Mouse (Mus musculus) liver, adult 2 months (tissue): ENCODE data around the gene Kat5. TPM values are rescaled to one million over a fixed set of nuclear protein-coding genes. Genes with fewer than 3 reads are reported as not detected.

Experiments
- DNase-seq: peaks from one replicate; pipeline ENCODE4 v3.0.0-alpha.2; 2011; ENCODE audit warnings: low read depth, low spot score; ENCODE audit errors: extremely low read depth
- H3K27ac ChIP-seq: fragments of 200-500 bp; replicated peaks from 2 replicates; pipeline ENCODE4 v1.5.1; 2012; ENCODE audit warnings: low read depth, mild to moderate bottlenecking, control low read depth, inconsistent platforms, low read length; ENCODE audit not compliant: insufficient read depth
- H3K27me3 ChIP-seq: fragments of 200-500 bp; 2 replicates; pipeline ENCODE4 v1.6.1; 2012; ENCODE audit warnings: mild to moderate bottlenecking, moderate library complexity, low read length, inconsistent platforms; ENCODE audit not compliant: control insufficient read depth, insufficient read depth
- H3K36me3 ChIP-seq: fragments of 200-500 bp; 2 replicates; pipeline ENCODE4 v1.6.1; 2012; ENCODE audit warnings: low read length, inconsistent platforms; ENCODE audit not compliant: control insufficient read depth, insufficient read depth
- H3K4me1 ChIP-seq: fragments of 200-500 bp; 2 replicates; pipeline ENCODE4 v1.6.1; 2011; ENCODE audit warnings: low read length; ENCODE audit not compliant: control insufficient read depth, insufficient read depth
- H3K4me3 ChIP-seq: fragments of 200-500 bp; 2 replicates; pipeline ENCODE4 v1.5.1; 2011; ENCODE audit warnings: low read depth, mild to moderate bottlenecking, control low read depth, low read length, moderate library complexity; ENCODE audit not compliant: insufficient read depth
- H3K79me2 ChIP-seq: fragments of 200-500 bp; 2 replicates; pipeline ENCODE4 v1.6.1; 2012; ENCODE audit warnings: inconsistent platforms, mild to moderate bottlenecking, low read length, moderate library complexity; ENCODE audit not compliant: control insufficient read depth, insufficient read depth
- H3K9ac ChIP-seq: fragments of 200-500 bp; 2 replicates; pipeline ENCODE4 v1.6.1; 2012; ENCODE audit warnings: low read depth, mild to moderate bottlenecking, control low read depth, inconsistent platforms, low read length
- CTCF ChIP-seq: fragments of 200-500 bp; IDR thresholded peaks from 2 replicates; pipeline ENCODE4 v1.5.1; 2011; ENCODE audit warnings: low read depth, low read length, control low read depth
- POLR2A ChIP-seq: fragments of 200-500 bp; IDR thresholded peaks from 2 replicates; pipeline ENCODE4 v1.6.1; 2011; ENCODE audit warnings: low read length, control low read depth; ENCODE audit not compliant: insufficient read depth; ENCODE audit errors: extremely low read depth
- WGBS: fragments of 180-500 bp; shearing (Covaris S2); methylation state at CpG from one replicate; pipeline ENCODE4 v1.1.7; 2018; 5-methylcytosine and 5-hydroxymethylcytosine counted together
- polyA plus RNA-seq: library from polyadenylated mRNA; depleted of rRNA; stranded (reverse); fragments of >200 nt; gene quantifications from 2 replicates; pipeline ENCODE4 v1.2.3, GENCODE M21; 2012
- total RNA-seq: library from RNA; depleted of rRNA; stranded (reverse); fragments of >200 nt; gene quantifications from 2 replicates; pipeline ENCODE4 v1.2.3, GENCODE M21; 2014

Gene Kat5
- total and polyA plus RNA-seq, 2 experiments = 15.9 to 23.0 TPM

DNA sequence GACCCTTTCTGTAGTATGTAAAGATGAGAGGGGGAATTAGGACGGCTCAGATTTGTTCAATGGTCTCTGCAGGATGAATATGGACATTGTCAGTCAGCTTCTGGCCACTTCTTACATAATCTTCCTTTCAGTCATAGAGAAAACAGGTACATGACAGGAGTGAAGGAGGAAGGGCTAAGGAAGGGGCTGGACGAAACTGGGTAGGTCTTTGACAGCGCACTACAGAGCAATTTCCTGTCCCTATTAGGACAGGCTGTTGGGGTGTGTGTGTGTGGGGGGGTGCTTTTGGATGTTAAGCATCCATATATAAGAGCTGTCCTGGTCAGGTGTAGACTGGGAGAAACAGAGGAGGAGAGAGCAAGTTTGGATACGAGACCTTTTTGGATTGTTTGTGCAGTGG, 10.8 kb downstream of the Kat5 start:
- Histone ChIP-seq H3K27ac (no peak overlapping the region), H3K36me3 (peaks cover 3% of the 10 kb centered on the region; the same call in 1 of the 2 replicates), H3K4me1 (peaks cover 11% of the 10 kb centered on the region), H3K27me3 (no peaks in the 10 kb centered on the region), H3K4me3 (no peak overlapping the region), H3K9ac (no peak overlapping the region), H3K79me2 (no peaks in the 10 kb centered on the region)
- 92% methylated on average over 4 of the region's 4 CpGs for WGBS
- TF ChIP-seq POLR2A = no peak
- TF ChIP-seq CTCF = no peak
- no peak for DNase-seq

DNA sequence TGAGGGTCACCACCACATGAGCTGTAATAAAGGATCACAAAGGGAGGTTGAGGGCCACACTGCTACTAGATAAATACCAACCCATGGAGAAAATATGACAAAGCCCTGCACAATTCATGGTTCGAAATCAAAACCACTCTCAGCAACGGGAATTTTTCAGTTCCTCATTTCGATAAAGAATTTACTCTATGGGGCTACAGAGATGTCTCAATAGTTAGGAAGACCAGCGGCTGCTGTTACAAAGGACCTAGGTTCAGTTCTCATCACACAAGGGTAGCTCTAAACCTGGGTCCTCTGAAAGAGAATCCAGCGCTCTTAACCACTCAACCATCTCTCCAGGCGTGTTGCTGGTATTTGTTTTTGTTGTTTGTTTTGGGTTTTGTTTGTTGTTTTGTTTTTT, 18.1 kb downstream of the Kat5 start:
- DNase-seq = no peak
- WGBS = 88% methylated on average over 6 of the region's 6 CpGs

DNA sequence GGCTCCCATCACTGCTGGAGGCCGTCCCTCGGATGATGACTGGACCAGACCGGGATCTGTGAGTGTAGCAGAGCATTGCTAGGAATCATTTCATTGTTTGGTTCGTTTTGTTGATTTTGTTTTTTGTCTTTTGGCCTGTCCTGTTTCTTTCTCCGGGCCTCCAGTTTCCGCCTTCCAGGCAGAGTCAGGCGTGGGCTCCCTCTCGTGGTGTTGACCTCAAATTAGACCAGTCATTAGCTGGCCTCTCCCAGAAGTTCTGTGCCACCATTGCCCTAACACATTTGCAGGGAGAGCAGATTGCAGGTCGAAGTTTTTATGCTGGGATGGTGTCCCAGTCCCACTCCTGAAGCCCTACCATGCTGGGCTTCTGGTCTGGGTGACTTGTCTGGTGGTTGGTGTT, 20.9 kb downstream of the Kat5 start:
- H3K79me2 ChIP-seq = no peaks in the 10 kb centered on the region
- H3K4me1 ChIP-seq = no peaks in the 10 kb centered on the region
- no peaks in the 10 kb centered on the region for H3K27me3 ChIP-seq
- TF ChIP-seq CTCF (no peak), POLR2A (no peak)
- no peaks in the 10 kb centered on the region for H3K36me3 ChIP-seq
- no peak overlapping the region for H3K4me3 ChIP-seq
- DNase-seq = no peak
- no peak overlapping the region for H3K9ac ChIP-seq
- no peak overlapping the region for H3K27ac ChIP-seq
- 82% methylated on average over 9 of the region's 9 CpGs for WGBS

More for the DNA sequence above, 18.1 kb downstream of the Kat5 start:
- no peaks in the 10 kb centered on the region for H3K36me3 ChIP-seq
- no peaks in the 10 kb centered on the region for H3K4me1 ChIP-seq
- no peaks in the 10 kb centered on the region for H3K79me2 ChIP-seq
- H3K27me3 ChIP-seq = no peaks in the 10 kb centered on the region
- no peak overlapping the region for H3K27ac ChIP-seq
- H3K9ac ChIP-seq = no peak overlapping the region
- no peak overlapping the region for H3K4me3 ChIP-seq
- TF ChIP-seq POLR2A = no peak
- TF ChIP-seq CTCF = no peak

DNA sequence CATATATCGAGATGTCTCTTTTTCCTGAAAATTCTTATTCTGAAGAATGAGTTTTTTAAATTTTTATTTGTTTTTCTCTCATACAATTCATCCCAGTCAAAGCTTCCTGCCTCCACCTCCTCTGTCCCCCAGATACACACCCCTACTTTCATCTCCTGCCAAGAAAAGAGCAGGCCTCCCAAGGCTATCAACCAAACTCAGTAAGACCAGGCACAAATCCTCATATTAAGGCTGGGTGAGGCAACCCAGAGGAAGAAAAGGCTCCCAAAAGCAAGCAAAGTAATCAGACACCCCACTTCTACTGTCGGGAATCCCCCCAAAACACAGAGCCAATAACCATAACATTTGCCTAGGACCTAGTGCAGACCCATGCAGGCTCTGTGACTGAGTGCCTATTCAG, 28.0 kb downstream of the Kat5 start:
- no peaks in the 10 kb centered on the region for H3K27me3 ChIP-seq
- H3K9ac ChIP-seq = no peak overlapping the region
- WGBS = 89% methylated on average over 2 of the region's 2 CpGs
- DNase-seq = no peak
- TF ChIP-seq CTCF = no peak
- TF ChIP-seq POLR2A = no peak
- no peaks in the 10 kb centered on the region for H3K4me1 ChIP-seq
- no peak overlapping the region for H3K4me3 ChIP-seq
- H3K27ac ChIP-seq = no peak overlapping the region
- no peaks in the 10 kb centered on the region for H3K36me3 ChIP-seq
- H3K79me2 ChIP-seq = no peaks in the 10 kb centered on the region

DNA sequence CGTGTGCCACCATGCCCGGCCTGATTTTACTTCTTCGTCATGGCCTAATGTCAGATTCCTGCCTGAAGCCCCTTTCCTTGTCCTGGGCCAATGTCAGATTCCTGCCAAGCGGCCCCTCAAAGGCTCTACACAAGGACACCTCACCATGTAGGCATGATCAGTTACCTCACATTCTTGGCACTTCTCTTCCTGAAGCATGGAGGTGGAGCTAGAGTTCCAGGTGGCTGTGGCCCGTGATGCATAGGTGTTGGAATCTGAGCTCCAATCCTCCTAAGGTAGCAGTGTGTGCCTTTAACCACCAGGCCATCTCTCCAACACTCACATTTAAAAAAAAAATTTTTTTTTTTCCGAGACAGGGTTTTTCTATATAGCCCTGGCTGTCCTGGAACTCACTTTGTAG, 29.3 kb downstream of the Kat5 start:
- Histone ChIP-seq H3K27ac (no peak overlapping the region), H3K27me3 (no peaks in the 10 kb centered on the region), H3K9ac (no peak overlapping the region), H3K79me2 (no peaks in the 10 kb centered on the region), H3K4me1 (no peaks in the 10 kb centered on the region), H3K4me3 (no peak overlapping the region), H3K36me3 (no peaks in the 10 kb centered on the region)
- 90% methylated on average over 6 of the region's 6 CpGs for WGBS
- DNase-seq = no peak
- TF ChIP-seq CTCF (no peak), POLR2A (no peak)

DNA sequence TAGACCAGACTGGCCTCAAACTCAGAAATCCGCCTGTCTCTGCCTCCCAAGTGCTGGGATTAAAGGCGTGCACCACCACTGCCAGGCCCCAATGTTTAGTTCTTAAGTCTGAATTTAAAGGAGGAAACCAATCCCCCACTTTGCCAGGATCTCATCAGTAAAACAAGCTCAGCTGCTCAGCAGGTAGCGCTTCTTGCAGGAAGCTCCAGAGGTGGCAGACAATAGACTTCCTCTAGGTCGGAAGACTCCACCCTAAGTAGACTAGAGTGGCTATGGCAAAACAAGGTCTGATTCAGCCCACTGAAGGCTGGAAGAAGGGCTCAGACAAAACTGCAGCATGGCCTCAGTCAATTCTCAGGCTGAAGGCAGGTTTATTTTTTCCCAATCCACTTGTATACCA, 30.1 kb downstream of the Kat5 start:
- H3K79me2 ChIP-seq = no peaks in the 10 kb centered on the region
- WGBS = 90% methylated on average over 4 of the region's 4 CpGs
- H3K4me1 ChIP-seq = no peaks in the 10 kb centered on the region
- H3K4me3 ChIP-seq = no peak overlapping the region
- no peak overlapping the region for H3K9ac ChIP-seq
- no peaks in the 10 kb centered on the region for H3K27me3 ChIP-seq
- TF ChIP-seq CTCF (no peak), POLR2A (no peak)
- no peak for DNase-seq
- H3K27ac ChIP-seq = no peak overlapping the region
- no peaks in the 10 kb centered on the region for H3K36me3 ChIP-seq
